Mouse (Mus musculus): Measurements from ENCODE around the gene Agap1.

GRCm38 (mm10) chr1:89724141-89724540 lies 269.5 kb downstream of the Agap1 start:
- TF ChIP-seq CTCF (IDR thresholded peaks at IDR 0.05): no peak
- TF ChIP-seq EP300 (IDR thresholded peaks at IDR 0.05): no peak
